Mouse (Mus musculus) layer of hippocampus, postnatal 36 days (tissue): ENCODE measurements around the gene Gemin8. TPM values are rescaled to one million over a fixed set of nuclear protein-coding genes. Genes with fewer than 3 reads are reported as not detected.
A peak's percentile ranks its signal among the peaks of the same experiment; 100 is the strongest.

Experiments used
- DNase-seq, 2 experiments: peaks; one replicate each; pipeline ENCODE4 v3.0.0; 2022
- total RNA-seq, 2 experiments: library from RNA; stranded (reverse); gene quantifications; 2 replicates each; pipeline ENCODE4 v1.2.3; 2021

The Gemin8 gene
- total RNA-seq, 2 experiments from 2014 or later, result 9.9 to 13.6 TPM

GRCm38 (mm10) chrX:166230515-166231267 is 60.4 kb downstream of the Gemin8 start:
- DNase-seq, result no peak

DNA sequence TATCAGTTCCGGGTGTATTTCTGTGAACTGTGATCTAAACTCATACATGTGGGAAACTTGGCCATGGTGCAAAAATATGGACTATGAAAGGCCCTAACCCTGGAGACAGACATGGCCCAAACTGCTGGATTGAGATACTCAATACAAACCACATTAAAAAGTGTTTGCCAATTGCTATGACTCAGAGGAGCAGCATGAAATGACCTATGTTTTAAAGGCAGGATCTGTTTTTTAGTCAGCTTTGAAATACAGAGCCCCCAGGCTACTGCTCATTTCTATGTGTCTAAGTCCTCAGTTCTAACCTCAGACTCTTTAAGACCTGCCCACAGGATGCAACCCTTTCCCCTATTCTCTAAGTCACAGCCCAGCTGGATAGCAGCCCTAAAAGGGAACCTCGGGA is 65.9 kb downstream of the Gemin8 start:
- DNase-seq, result no peak

DNA sequence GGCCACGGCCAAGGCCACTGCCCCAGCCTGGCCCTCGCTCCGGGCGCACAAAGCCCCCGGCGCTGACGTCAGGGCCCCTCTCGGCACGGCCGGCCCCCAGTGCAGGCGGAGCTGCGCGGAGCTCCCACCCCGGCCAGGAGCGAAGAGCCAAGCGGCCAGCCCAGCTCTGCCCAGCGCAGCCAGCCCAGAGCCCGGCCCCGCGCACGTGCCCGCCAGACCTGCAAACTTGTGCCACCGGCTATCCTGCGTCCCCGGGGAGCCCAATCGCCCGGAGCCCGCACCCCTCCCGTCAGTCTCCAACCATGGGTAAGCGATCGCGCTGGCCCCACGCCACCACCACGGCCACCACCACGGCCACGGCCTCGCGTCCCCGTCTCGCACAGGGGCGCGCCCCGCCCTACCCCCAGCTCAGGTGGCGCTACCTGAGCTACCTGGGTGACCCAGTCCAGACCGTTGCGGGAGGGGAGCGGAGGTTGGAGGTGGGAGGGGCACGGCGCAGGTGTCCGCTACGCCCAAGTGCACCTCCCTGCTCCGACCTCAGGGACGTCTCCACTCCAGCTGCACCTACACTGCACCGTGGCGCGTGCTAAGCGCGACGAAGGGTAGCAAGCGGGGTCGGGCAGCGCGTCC is 68.7 kb downstream of the Gemin8 start, which contains the start of gene Gpm6b:
Gene Gpm6b (plus strand): TSS at position 81 of the 630 bp plus-strand sequence.
- DNase-seq, result peak; percentile 51 to 62

DNA sequence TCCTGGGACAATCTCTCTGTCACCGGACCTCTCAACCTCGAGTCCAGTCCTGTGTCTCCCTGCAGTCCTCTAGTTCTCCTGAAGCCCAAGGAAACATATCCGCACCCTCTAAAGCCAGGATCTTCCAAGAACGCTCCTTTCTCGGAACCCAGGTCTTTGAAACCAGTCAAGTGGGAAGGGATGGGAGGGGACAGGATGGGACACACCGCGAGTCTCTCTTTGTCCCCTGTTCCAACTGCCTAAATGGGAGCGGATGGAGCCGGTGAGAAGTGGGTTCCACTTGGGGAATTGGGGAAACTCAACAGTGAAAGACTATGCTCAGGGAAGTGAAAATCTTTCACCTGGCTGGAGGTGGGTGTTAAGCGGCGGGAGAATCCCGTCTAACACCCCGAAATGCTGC is 69.3 kb downstream of the Gemin8 start:
- no peak for DNase-seq

Other genes with a start within 250 kb of the Gemin8 start
- gene Gpm6b, start 68.5 kb downstream of the Gemin8 start, total RNA-seq, result 100 to 1,000 TPM; 698 to 732 TPM